Mouse (Mus musculus) common myeloid progenitor, adult 5-6 weeks (primary cell): ENCODE data around the gene Pbx1. TPM values are rescaled to one million over a fixed set of nuclear protein-coding genes. Genes with fewer than 3 reads are reported as not detected.

Source experiments
- ATAC-seq: replicated peaks from 2 replicates; pipeline ENCODE4 v1.8.0; 2016; ENCODE audit warnings: low read depth, mild to moderate bottlenecking, moderate TSS enrichment, inconsistent platforms; ENCODE audit not compliant: poor library complexity, severe bottlenecking
- total RNA-seq: library from RNA; stranded (forward); fragments of 200-1000, 187-1606 nt; gene quantifications from 2 replicates; pipeline ENCODE4 v1.2.3, GENCODE M21; 2017

Pbx1 gene
- total RNA-seq, 1 experiment from 2014 or later, result 45.1 TPM

GRCm38 (mm10) chr1:168198276-168198675 is 233.8 kb downstream of the Pbx1 start:
- ATAC-seq, result no peak

GRCm38 (mm10) chr1:168197908-168198258 is 234.2 kb downstream of the Pbx1 start:
- no peak for ATAC-seq

- ATAC-seq, result no peak
Observed at GRCm38 (mm10) chr1:168197195-168197907, 234.7 kb downstream of the Pbx1 start.

DNA sequence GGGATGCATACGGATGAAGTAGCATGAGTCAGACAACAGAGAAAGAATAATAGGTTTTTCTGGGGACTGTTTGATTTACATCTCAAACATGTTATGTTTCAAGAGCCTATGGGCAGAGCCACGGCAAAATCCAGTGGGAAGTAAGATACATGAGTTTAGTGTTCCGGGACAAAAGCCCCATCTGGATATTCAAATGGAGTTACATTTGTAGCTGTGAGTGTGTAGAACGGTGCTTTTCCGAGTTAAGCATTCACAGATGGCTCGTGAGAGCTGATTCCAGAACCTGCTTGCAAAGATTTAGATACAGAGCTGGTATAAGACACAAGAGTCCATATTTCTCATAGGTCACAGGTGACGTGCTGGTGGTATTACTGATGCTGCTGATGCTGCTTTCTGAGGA is 238.7 kb downstream of the Pbx1 start:
- ATAC-seq, result no peak

DNA sequence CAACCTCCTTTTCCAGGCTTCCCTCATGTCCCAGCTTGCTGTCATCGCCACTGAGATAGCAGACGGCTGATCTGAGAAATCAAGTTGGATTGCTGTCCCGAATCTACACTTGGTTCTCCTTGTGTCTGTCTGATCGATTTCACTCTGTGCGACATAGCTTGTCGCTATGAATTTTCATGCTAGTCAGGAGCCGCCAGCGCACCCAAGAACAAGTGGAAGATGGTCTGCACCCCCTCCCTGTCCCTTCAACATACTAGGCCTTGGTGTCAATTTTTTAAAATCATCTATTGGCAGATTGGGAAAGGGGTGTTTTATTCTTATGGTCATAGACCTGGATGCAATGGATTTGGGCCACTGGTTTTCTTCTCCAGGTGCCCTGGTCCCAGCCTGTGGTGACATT is 249.3 kb downstream of the Pbx1 start:
- ATAC-seq, result no peak

DNA sequence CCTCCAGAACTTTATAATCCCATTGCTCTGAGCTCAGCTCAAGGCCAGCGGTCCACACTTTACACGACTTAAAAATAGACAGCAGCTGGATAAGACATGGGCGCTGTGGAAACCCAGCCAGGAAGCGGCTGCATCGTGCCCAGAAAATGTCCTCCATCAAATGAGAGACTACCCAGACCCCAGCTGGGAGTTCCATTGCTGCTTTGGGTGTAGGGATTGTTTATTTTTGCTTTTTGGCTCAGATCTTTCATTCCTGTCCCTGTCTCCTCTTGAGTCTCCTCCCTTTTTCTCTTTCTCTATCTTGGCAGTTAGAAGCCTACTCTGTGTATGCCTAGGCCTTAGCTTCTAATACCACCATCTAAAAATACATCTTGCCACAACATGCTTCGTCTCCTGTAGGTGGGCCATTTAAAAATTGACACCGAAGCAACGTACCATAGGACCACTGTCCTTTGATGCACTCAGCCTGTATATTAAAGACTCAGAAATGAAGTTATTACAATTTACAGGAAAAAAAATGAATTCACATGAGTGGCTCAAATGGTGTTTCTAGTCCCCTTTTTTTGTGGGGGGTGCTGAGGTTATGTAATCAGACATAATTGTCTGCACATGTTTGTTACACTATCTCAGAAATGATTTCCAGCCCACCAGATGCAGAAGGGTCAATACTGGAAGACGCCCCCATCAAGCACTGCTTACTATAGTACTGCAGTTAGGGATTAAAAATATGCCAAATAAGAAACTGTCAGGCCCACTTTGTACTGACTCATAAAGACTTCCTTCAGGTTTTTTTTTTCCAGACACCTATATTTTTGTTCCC is 251.2 kb downstream of the Pbx1 start:
- no peak for ATAC-seq

DNA sequence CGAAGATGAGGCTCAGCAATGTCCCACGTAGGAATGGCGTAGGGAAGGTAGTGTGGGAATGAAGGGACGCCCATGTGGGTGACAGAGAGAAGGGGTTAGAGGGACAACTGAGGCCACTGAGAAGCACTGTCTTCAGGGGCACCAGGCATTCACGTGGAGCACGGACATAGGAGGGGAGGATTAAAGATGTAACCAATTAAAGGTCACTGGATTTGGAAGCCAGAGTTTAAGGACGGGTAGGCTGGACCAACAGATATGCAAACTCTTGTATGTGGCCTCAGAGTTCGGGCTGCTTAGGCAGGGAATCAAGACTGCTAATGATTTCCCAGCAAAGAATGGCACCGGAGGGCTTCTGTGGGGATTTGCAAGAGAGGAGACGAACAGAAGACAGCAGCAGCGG is 252.4 kb downstream of the Pbx1 start:
- ATAC-seq, result no peak

GRCm38 (mm10) chr1:168178611-168179010 is 253.5 kb downstream of the Pbx1 start:
- ATAC-seq, result no peak

- no peak for ATAC-seq
Observed at GRCm38 (mm10) chr1:168175586-168175985, 256.5 kb downstream of the Pbx1 start.

- no peak for ATAC-seq
Observed at GRCm38 (mm10) chr1:168169791-168170190, 262.3 kb downstream of the Pbx1 start.

DNA sequence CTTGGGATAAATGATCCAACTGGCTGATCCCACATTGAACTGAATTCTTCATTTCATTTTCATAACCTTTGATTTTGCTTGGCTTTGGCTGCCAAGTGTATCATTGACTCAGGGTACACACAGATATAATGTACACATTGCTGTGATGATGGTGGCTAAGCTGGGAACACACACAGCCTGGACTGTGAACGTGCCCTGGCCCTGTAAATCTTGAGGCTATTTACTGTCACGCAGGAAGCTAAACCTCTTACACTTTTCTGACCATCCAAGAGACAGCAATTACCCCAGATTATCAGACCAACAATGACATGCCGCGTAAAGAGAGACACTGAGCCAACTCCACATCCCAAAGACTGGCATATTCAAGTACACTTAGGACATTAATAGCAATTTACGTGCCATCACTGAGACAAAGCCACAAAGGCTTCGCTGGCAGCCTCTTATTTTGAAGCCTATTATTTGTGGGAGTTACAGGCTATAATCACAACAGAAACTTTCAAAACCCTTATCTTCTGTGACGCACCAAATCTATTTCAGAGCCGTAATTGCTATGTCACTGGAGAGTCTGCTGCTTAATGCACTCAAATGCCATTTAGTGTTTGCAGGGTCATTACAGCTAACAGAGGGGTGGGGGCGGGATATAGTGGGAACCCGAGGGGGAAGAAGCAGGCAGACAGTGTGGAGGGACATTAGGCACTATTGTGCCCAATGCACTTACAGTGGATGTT is 262.9 kb downstream of the Pbx1 start:
- no peak for ATAC-seq

DNA sequence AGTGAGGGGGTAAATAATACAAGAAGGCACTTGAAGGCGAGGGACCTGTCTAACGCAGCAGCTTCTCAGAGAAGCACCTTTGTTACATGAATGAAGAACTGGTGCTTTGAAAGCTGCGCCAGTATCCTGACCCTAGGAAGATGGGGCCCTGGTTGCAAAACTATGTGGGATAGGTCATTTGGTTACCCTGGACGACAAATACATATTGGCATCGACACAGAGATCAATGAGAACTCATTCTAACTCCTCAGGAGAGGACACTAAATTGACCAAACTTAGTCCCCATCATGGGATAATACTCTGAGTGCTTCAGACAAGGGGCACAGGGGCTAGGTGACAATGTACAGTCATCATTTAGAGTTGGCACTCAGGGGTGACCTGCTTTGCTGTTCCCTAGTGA is 264.3 kb downstream of the Pbx1 start:
- ATAC-seq, result no peak

- ATAC-seq, result no peak
Observed at GRCm38 (mm10) chr1:168166841-168167240, 265.2 kb downstream of the Pbx1 start.

DNA sequence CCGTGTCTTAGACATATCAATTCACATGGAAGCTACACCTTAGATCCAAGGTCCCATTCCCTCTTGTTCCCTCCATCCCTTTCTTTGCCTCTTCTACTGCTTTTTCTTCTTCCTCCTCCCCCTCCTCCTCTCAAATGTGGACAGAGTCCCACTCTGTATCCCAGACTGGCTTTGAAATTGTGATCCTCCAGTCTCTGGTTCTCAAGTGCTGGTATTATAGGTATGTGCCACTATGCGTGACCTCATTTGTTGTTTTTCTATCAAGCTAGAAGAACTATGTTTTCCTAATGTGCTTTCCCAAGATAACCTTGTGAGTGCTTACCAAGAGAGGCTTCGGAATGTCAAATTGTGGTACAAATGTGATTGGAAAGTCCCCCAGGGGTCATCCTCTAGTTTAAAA is 267.1 kb downstream of the Pbx1 start:
- no peak for ATAC-seq

GRCm38 (mm10) chr1:168163521-168164233 is 268.4 kb downstream of the Pbx1 start:
- ATAC-seq, result no peak

- no peak for ATAC-seq
Observed at GRCm38 (mm10) chr1:168139138-168139682, 292.9 kb downstream of the Pbx1 start.

- no peak for ATAC-seq
Observed at GRCm38 (mm10) chr1:168138669-168139068, 293.4 kb downstream of the Pbx1 start.

GRCm38 (mm10) chr1:168137890-168138289 is 294.2 kb downstream of the Pbx1 start:
- ATAC-seq, result no peak

- ATAC-seq, result no peak
Observed at GRCm38 (mm10) chr1:168135545-168135944, 296.5 kb downstream of the Pbx1 start.

- no peak for ATAC-seq
Observed at GRCm38 (mm10) chr1:168133696-168134095, 298.4 kb downstream of the Pbx1 start.
